Mouse (Mus musculus) urinary bladder, adult 2 months (tissue): ENCODE data around the gene Vps13d. TPM values are rescaled to one million over a fixed set of nuclear protein-coding genes. Genes with fewer than 3 reads are reported as not detected.
A peak's percentile ranks its signal among the peaks of the same experiment; 100 is the strongest.

Source experiments
- DNase-seq: peaks from one replicate; pipeline ENCODE4 v3.0.0; 2022; ENCODE audit warnings: low spot score
- polyA plus RNA-seq: library from polyadenylated mRNA; depleted of rRNA; stranded (reverse); fragments of >200 nt; gene quantifications from 2 replicates; pipeline ENCODE4 v1.2.3, GENCODE M21; 2012; rRNA removed

Vps13d gene
- polyA plus RNA-seq, 1 experiment = 39.3 TPM

DNA sequence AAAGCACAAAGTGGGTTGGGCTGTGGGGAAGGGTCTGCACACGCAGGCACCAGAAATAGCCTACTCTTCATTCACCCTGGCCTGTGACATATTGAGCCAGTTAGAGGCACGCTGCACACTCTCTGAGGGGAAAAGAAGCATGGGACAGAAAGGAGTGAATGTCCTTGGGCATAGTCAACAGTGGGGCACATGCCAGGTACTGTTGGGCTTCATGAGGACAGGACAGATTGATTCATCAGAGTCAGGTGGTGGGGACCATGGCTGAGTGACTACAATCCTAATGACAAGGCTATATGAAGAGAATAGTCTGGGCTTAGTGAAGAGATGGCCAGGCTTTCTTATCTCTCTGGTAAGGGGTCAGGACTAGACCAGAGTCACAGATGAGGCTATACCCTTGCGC lies 252.4 kb downstream of the Vps13d start:
- DNase-seq = no peak

- peak; percentile 22 for DNase-seq
Observed at GRCm38 (mm10) chr4:144940796-144941462, 253.9 kb downstream of the Vps13d start.

GRCm38 (mm10) chr4:144939847-144940411 lies 254.9 kb downstream of the Vps13d start:
- DNase-seq = no peak

GRCm38 (mm10) chr4:144936563-144937154 lies 258.1 kb downstream of the Vps13d start:
- no peak for DNase-seq

GRCm38 (mm10) chr4:144934501-144934900 lies 260.3 kb downstream of the Vps13d start:
- no peak for DNase-seq

DNA sequence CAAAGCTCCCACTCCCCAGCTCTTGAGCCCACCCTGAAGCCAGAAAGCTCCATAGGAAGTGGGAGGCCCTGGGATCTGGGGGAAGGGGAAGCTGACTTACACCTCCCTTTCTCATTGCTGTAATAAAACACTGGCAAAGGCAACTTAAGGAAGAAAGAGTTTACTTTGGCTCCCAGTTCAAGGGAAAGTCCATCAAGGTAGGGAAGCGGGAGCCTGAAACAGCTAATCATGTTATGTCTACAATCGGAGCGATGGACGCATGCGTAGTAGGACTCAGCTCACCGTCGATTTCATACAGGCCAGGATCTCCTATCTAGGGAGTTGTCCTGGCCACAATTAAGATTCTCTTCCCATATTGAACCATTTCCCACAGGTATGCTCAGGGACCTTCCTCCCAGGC lies 263.6 kb downstream of the Vps13d start:
- no peak for DNase-seq

DNA sequence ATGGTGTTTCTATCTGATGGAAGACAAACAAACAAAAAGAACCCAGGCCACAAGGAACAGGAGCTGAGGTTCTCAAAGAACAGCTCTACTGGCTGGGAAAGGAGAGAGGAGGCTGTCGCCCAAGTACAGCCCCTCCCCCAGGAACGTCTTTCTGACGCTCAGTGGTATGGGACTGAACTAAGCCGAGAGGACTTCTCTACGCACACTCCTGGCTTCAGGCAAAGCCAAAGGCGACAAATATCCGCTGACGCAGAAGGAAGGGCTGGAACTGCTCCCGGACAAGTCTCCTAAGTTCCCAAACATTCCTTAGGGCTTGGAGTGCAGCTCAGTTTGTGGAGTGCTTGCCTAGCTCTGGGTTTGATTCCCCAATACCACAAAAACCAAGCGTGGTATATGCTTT lies 264.4 kb downstream of the Vps13d start:
- peak; percentile 50 for DNase-seq

- peak; percentile 63 for DNase-seq
Observed at GRCm38 (mm10) chr4:144929811-144930221, 265.0 kb downstream of the Vps13d start.

- no peak for DNase-seq
Observed at GRCm38 (mm10) chr4:144928693-144929436, 265.9 kb downstream of the Vps13d start.

Other genes with a start within 250 kb of the Vps13d start
- gene Tnfrsf1b, start 51.9 kb upstream of the Vps13d start, polyA plus RNA-seq = 10.5 TPM in 2 replicates
- 0.12 and 0.13 TPM in 2 replicates for gene Tnfrsf8, start 120.2 kb upstream of the Vps13d start, polyA plus RNA-seq